Mouse (Mus musculus): ENCODE measurements around the gene Wnk3. TPM values are rescaled to one million over a fixed set of nuclear protein-coding genes. Genes with fewer than 3 reads are reported as not detected.

Gene Wnk3
- 1.0 and 1.1 TPM in 2 replicates for polyA plus RNA-seq (2015; fragmentation: Nextera tagmentation; extraction: Ambion mirVana)

DNA sequence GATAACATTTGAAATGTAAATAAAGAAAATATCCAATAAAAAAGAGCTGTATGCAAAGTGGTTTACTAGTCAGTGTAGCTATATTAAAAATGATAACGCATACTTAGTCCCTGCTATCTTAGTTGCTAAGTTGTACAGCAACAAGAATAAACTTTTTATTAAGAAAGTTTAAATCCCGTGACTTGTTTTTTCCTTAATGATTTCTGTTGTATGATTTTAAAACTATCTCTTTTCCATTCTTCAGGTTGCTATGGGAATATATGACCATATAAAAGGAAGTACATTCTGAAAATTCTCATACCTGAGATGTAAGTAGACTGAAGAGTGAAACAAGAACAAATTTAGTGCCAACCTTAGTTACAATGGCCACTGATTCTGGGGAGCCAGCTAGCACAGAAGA is at the start of gene Wnk3:
TSS of gene Wnk3 (plus strand) at position 301 of the 400 bp plus-strand sequence.

DNA sequence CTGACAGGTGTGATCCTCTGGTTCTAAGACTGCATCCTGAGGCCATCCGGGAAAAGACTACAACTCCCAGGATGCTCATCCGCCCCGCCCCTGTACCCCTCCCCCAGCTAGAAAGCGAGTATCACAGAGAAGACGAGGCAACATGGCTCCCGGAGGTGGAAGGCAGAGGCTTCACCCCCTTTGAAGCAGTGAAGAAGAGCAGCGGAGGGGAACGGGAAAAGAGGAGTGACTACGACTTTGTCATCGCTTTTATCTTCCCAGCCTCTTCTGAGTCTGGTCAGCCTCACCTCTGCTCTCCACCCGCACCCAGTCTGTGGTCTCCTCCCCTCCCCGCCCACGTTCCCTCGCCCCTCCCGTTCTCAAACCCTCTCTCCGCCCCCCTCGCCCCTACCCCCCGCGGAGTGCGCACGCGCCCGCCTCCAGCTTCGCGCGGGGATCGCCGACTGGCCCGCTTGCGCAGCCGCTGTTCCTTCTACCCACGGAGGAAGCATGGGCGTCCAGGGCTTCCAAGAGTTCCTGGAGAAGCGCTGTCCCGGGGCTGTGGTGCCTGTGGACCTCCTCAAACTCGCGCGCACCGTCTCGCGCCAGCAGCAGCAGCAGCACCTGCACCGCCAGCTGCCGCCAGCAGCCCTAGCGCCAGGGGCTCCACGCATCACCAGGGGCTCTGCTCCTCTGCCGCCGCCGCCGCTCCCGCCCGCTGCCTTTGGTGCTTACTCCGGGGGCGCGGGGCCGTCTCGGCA is 146.1 kb downstream of the Wnk3 start, which contains the start of gene Fam120c:
TSS of gene Fam120c (plus strand) at position 415 of the 740 bp plus-strand sequence.

Other genes starting within 250 kb of the Wnk3 start
- gene Gnl3l, start 180.8 kb upstream of the Wnk3 start, polyA plus RNA-seq (2015; fragmentation: Nextera tagmentation; extraction: Ambion mirVana), result 24.1 and 25.0 TPM in 2 replicates
- 7.6 and 8.7 TPM in 2 replicates for gene Fgd1, start 151.9 kb upstream of the Wnk3 start, polyA plus RNA-seq (2015; fragmentation: Nextera tagmentation; extraction: Ambion mirVana)
- 25.4 and 28.0 TPM in 2 replicates for gene Tsr2, start 101.5 kb upstream of the Wnk3 start, polyA plus RNA-seq (2015; fragmentation: Nextera tagmentation; extraction: Ambion mirVana)
- 1.9 and 2.3 TPM in 2 replicates for gene Fam120c, start 146.1 kb downstream of the Wnk3 start, polyA plus RNA-seq (2015; fragmentation: Nextera tagmentation; extraction: Ambion mirVana)

Data from adrenal gland, postnatal 0 days (tissue).